ENCODE assay signal across 19 mouse cellular contexts in genomic region chr8:90492521-90493225, GRCm38 (mm10).
DNase-seq lines count a peak whose midpoint lies in the region; ATAC-seq and TF ChIP-seq lines count a peak whose summit lies in the region.
"Had no signal": no experiment of that assay in that cellular context is flagged by ENCODE, and none has a peak within 500 bp of the region (broad histone marks: within the 10 kb centered on the region; RNA-seq: fewer than 3 reads in every experiment).

No protein-coding gene starts in this region.

- intact Hi-C loops in gastrocnemius, adult 2 months (cut with DNase I) = no loop called here
- intact Hi-C loops in gastrocnemius, postnatal 14 days (cut with DNase I; ENCODE audit: low total_unique reads) = no loop called here

- H3K4me1 ChIP-seq in testis, adult 2 months (ENCODE audit: control insufficient read depth, insufficient read depth, low read length) = peaks cover 14% of the 10 kb centered on the region
- H3K4me1 ChIP-seq in hindbrain, embryonic 13.5 days (replicated peaks) = peaks cover 65% of the 10 kb centered on the region
- H3K4me1 ChIP-seq: liver, embryonic 15.5 days had no signal

- H3K9ac ChIP-seq in hindbrain, embryonic 13.5 days = no peak overlapping the region
- H3K9ac ChIP-seq: embryonic facial prominence, embryonic 12.5 days; limb, embryonic 12.5 days; liver, embryonic 15.5 days had no signal

- no peak overlapping the region for H3K4me2 ChIP-seq in hindbrain, embryonic 13.5 days
- H3K4me2 ChIP-seq: embryonic facial prominence, embryonic 12.5 days; limb, embryonic 12.5 days; liver, embryonic 15.5 days had no signal

- no peaks in the 10 kb centered on the region for H3K36me3 ChIP-seq in testis, adult 2 months (ENCODE audit: control insufficient read depth, insufficient read depth, low read length)
- no peaks in the 10 kb centered on the region for H3K36me3 ChIP-seq in hindbrain, embryonic 13.5 days
- H3K36me3 ChIP-seq: embryonic facial prominence, embryonic 12.5 days; limb, embryonic 12.5 days; liver, embryonic 15.5 days had no signal

- 42% methylated on average over 14 of the region's 14 CpGs for WGBS in hindbrain, embryonic 13.5 days

- H3K4me3 ChIP-seq in gastrocnemius, adult 2 months = peak overlapping the region; percentile 32; the same call in 1 of the 2 replicates
- peak overlapping the region; percentile 76 for H3K4me3 ChIP-seq in testis, adult 2 months (ENCODE audit: control insufficient read depth, low read depth, low read length)
- H3K4me3 ChIP-seq in hindbrain, embryonic 13.5 days = no peak overlapping the region
- H3K4me3 ChIP-seq: embryonic facial prominence, embryonic 12.5 days; heart, adult 2 months; limb, embryonic 12.5 days; liver, embryonic 15.5 days had no signal

- no peaks in the 10 kb centered on the region for H3K27me3 ChIP-seq in testis, adult 2 months (ENCODE audit: control insufficient read depth, insufficient read depth, low read length)
- no peaks in the 10 kb centered on the region for H3K27me3 ChIP-seq in hindbrain, embryonic 13.5 days
- H3K27me3 ChIP-seq: embryonic facial prominence, embryonic 12.5 days; liver, embryonic 15.5 days had no signal

- H3K9me3 ChIP-seq in hindbrain, embryonic 13.5 days = no peaks in the 10 kb centered on the region
- H3K9me3 ChIP-seq: embryonic facial prominence, embryonic 12.5 days; limb, embryonic 12.5 days; liver, embryonic 15.5 days had no signal

- TF ChIP-seq CTCF in gastrocnemius, adult 2 months (IDR thresholded peaks at IDR 0.05) = no peak
- TF ChIP-seq CTCF in testis, adult 2 months (IDR thresholded peaks at IDR 0.05; ENCODE audit: control insufficient read depth, insufficient read depth, insufficient replicate concordance, low read depth, low read length) = no peak

- no peak overlapping the region for H3K27ac ChIP-seq in gastrocnemius, adult 2 months
- H3K27ac ChIP-seq in testis, adult 2 months (ENCODE audit: control insufficient read depth, insufficient read depth, low read depth, low read length) = peak overlapping the region; percentile 62; the same call in 1 of the 2 replicates
- peak overlapping the region; percentile 27 for H3K27ac ChIP-seq in hindbrain, embryonic 13.5 days
- H3K27ac ChIP-seq: embryonic facial prominence, embryonic 12.5 days; heart, adult 2 months; limb, embryonic 12.5 days; liver, embryonic 15.5 days had no signal

- no peak for ATAC-seq in hindbrain, embryonic 13.5 days (ENCODE audit: low FRiP score)
- no peak for ATAC-seq in granulocyte monocyte progenitor cell, adult 5-6 weeks (replicated peaks; ENCODE audit: poor library complexity, severe bottlenecking)

- peak; percentile 21 for DNase-seq in gastrocnemius, adult 2 months
- DNase-seq in gastrocnemius, postnatal 14 days = no peak
- no peak for DNase-seq in testis, postnatal 14 days (ENCODE audit: low spot score)
- DNase-seq in spleen, postnatal 36 days (ENCODE audit: low spot score in 2 of 2) = no peak
- no peak for DNase-seq in ovary, postnatal 36 days (ENCODE audit: low spot score)
- DNase-seq: adrenal gland, postnatal 14 days; cerebellum, postnatal 25 days; heart, adult 2 months; heart, postnatal 14 days; kidney, adult 11 months; kidney, postnatal 25 days; lung, postnatal 36 days; thymus, postnatal 4 days had no signal

- TF ChIP-seq POLR2A in testis, adult 2 months (IDR thresholded peaks at IDR 0.05; ENCODE audit: control insufficient read depth, low read depth, low read length) = no peak
